Mouse (Mus musculus): ENCODE measurements at regions not wholly inside any gene's neighbourhood (a gene's known extent, or its start where the extent isn't known, plus 50 kb on each side); places are given as distances from the start of the nearest gene placed in this dataset.

- no peak overlapping the region for H3K9ac ChIP-seq (ENCODE audit: low read depth, low read length)
- H3K4me1 ChIP-seq (ENCODE audit: control insufficient read depth, insufficient read depth, low read length) = no peaks in the 10 kb centered on the region
- no peak overlapping the region for H3K4me3 ChIP-seq (ENCODE audit: low read length)
- no peaks in the 10 kb centered on the region for H3K27me3 ChIP-seq (ENCODE audit: control insufficient read depth, insufficient read depth, low read length)
- no peak for ATAC-seq (ENCODE audit: low FRiP score, low TSS enrichment)
- no peak overlapping the region for H3K4me2 ChIP-seq (replicated peaks; ENCODE audit: low read depth, low read length)
- no peaks in the 10 kb centered on the region for H3K36me3 ChIP-seq (ENCODE audit: control insufficient read depth, insufficient read depth, low read length)
- 10% methylated on average over 2 of the region's 2 CpGs for WGBS
- H3K27ac ChIP-seq (ENCODE audit: low read depth, low read length) = no peak overlapping the region
- no peaks in the 10 kb centered on the region for H3K9me3 ChIP-seq (ENCODE audit: control insufficient read depth, low read length)
Measured at GRCm38 (mm10) chr3:99447361-99447760, 207.2 kb downstream of the Tbx15 start.

- no peak overlapping the region for H3K4me3 ChIP-seq (ENCODE audit: low read length)
- no peak overlapping the region for H3K27ac ChIP-seq (ENCODE audit: low read depth, low read length)
- H3K9ac ChIP-seq (ENCODE audit: low read depth, low read length) = no peak overlapping the region
- ATAC-seq (ENCODE audit: low FRiP score, low TSS enrichment) = no peak
- 21% methylated on average over 2 of the region's 2 CpGs for WGBS
- no peaks in the 10 kb centered on the region for H3K4me1 ChIP-seq (ENCODE audit: control insufficient read depth, insufficient read depth, low read length)
- no peak overlapping the region for H3K4me2 ChIP-seq (replicated peaks; ENCODE audit: low read depth, low read length)
- H3K27me3 ChIP-seq (ENCODE audit: control insufficient read depth, insufficient read depth, low read length) = no peaks in the 10 kb centered on the region
- no peaks in the 10 kb centered on the region for H3K36me3 ChIP-seq (ENCODE audit: control insufficient read depth, insufficient read depth, low read length)
- H3K9me3 ChIP-seq (ENCODE audit: control insufficient read depth, low read length) = no peaks in the 10 kb centered on the region
Measured at GRCm38 (mm10) chr3:99447813-99448212, 207.6 kb downstream of the Tbx15 start.

- whole genome bisulfite sequencing = 68% methylated on average over 12 of the region's 12 CpGs
- Histone ChIP-seq H3K4me3 (ENCODE audit: low read length) (no peak overlapping the region), H3K9me3 (ENCODE audit: control insufficient read depth, low read length) (no peaks in the 10 kb centered on the region), H3K27me3 (ENCODE audit: control insufficient read depth, insufficient read depth, low read length) (no peaks in the 10 kb centered on the region), H3K4me1 (ENCODE audit: control insufficient read depth, insufficient read depth, low read length) (no peaks in the 10 kb centered on the region), H3K27ac (ENCODE audit: low read depth, low read length) (no peak overlapping the region), H3K36me3 (ENCODE audit: control insufficient read depth, insufficient read depth, low read length) (no peaks in the 10 kb centered on the region), H3K4me2 (replicated peaks; ENCODE audit: low read depth, low read length) (no peak overlapping the region), H3K9ac (ENCODE audit: low read depth, low read length) (no peak overlapping the region)
- ATAC-seq (ENCODE audit: low FRiP score, low TSS enrichment) = no peak
Measured at GRCm38 (mm10) chr3:99459036-99459863, 219.1 kb downstream of the Tbx15 start.

DNA sequence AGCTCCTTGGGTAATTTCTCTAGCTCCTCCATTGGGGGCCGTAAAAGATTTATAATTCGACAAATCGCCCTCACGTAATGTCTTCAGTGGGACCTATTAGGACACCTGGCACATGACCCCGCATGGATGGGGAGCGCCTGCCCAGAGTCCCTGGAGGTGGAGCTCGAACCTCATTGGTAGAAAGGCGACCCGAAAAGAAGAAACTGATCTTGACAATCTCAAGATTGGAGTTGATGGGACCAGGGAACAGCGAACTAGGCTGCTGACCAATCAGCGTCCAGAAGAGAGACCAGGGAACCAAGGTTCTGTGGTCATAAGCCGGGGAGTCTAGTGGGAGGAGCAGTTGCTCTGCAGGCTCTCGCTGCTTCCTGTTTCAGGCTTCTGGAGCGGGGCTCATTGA lies 259.8 kb downstream of the Tbx15 start:
- no peak overlapping the region for H3K4me2 ChIP-seq (replicated peaks; ENCODE audit: low read depth, low read length)
- H3K4me3 ChIP-seq (ENCODE audit: low read length) = no peak overlapping the region
- H3K36me3 ChIP-seq (ENCODE audit: control insufficient read depth, insufficient read depth, low read length) = no peaks in the 10 kb centered on the region
- 85% methylated on average over 14 of the region's 14 CpGs for WGBS
- no peaks in the 10 kb centered on the region for H3K27me3 ChIP-seq (ENCODE audit: control insufficient read depth, insufficient read depth, low read length)
- H3K9me3 ChIP-seq (ENCODE audit: control insufficient read depth, low read length) = no peaks in the 10 kb centered on the region
- no peak overlapping the region for H3K9ac ChIP-seq (ENCODE audit: low read depth, low read length)
- no peak overlapping the region for H3K27ac ChIP-seq (ENCODE audit: low read depth, low read length)
- ATAC-seq (ENCODE audit: low FRiP score, low TSS enrichment) = no peak
- no peaks in the 10 kb centered on the region for H3K4me1 ChIP-seq (ENCODE audit: control insufficient read depth, insufficient read depth, low read length)

- Histone ChIP-seq H3K27me3 (ENCODE audit: control insufficient read depth, insufficient read depth, low read length) (no peaks in the 10 kb centered on the region), H3K36me3 (ENCODE audit: control insufficient read depth, insufficient read depth, low read length) (no peaks in the 10 kb centered on the region), H3K27ac (ENCODE audit: low read depth, low read length) (no peak overlapping the region), H3K4me2 (replicated peaks; ENCODE audit: low read depth, low read length) (no peak overlapping the region), H3K4me1 (ENCODE audit: control insufficient read depth, insufficient read depth, low read length) (no peaks in the 10 kb centered on the region), H3K9me3 (ENCODE audit: control insufficient read depth, low read length) (no peaks in the 10 kb centered on the region), H3K4me3 (ENCODE audit: low read length) (no peak overlapping the region), H3K9ac (ENCODE audit: low read depth, low read length) (no peak overlapping the region)
- 86% methylated on average over 2 of the region's 2 CpGs for WGBS
- no peak for ATAC-seq (ENCODE audit: low FRiP score, low TSS enrichment)
Measured at GRCm38 (mm10) chr3:99504772-99505171, 264.6 kb downstream of the Tbx15 start.

- no peak for ATAC-seq (ENCODE audit: low FRiP score, low TSS enrichment)
- H3K36me3 ChIP-seq (ENCODE audit: control insufficient read depth, insufficient read depth, low read length) = no peaks in the 10 kb centered on the region
- H3K4me1 ChIP-seq (ENCODE audit: control insufficient read depth, insufficient read depth, low read length) = no peaks in the 10 kb centered on the region
- no peak overlapping the region for H3K4me3 ChIP-seq (ENCODE audit: low read length)
- no peak overlapping the region for H3K27ac ChIP-seq (ENCODE audit: low read depth, low read length)
- H3K27me3 ChIP-seq (ENCODE audit: control insufficient read depth, insufficient read depth, low read length) = no peaks in the 10 kb centered on the region
- no peaks in the 10 kb centered on the region for H3K9me3 ChIP-seq (ENCODE audit: control insufficient read depth, low read length)
- no peak overlapping the region for H3K9ac ChIP-seq (ENCODE audit: low read depth, low read length)
- no peak overlapping the region for H3K4me2 ChIP-seq (replicated peaks; ENCODE audit: low read depth, low read length)
- WGBS = 67% methylated on average over 1 of the region's 1 CpGs
Measured at GRCm38 (mm10) chr3:99512250-99512649, 272.1 kb downstream of the Tbx15 start.

- no peak overlapping the region for H3K9ac ChIP-seq (ENCODE audit: low read depth, low read length)
- no peak for ATAC-seq (ENCODE audit: low FRiP score, low TSS enrichment)
- 83% methylated on average over 2 of the region's 2 CpGs for WGBS
- H3K4me3 ChIP-seq (ENCODE audit: low read length) = no peak overlapping the region
- no peaks in the 10 kb centered on the region for H3K27me3 ChIP-seq (ENCODE audit: control insufficient read depth, insufficient read depth, low read length)
- H3K9me3 ChIP-seq (ENCODE audit: control insufficient read depth, low read length) = no peaks in the 10 kb centered on the region
- H3K4me2 ChIP-seq (replicated peaks; ENCODE audit: low read depth, low read length) = no peak overlapping the region
- no peaks in the 10 kb centered on the region for H3K4me1 ChIP-seq (ENCODE audit: control insufficient read depth, insufficient read depth, low read length)
- H3K27ac ChIP-seq (ENCODE audit: low read depth, low read length) = no peak overlapping the region
- no peaks in the 10 kb centered on the region for H3K36me3 ChIP-seq (ENCODE audit: control insufficient read depth, insufficient read depth, low read length)
Measured at GRCm38 (mm10) chr3:99512933-99513332, 272.8 kb downstream of the Tbx15 start.

DNA sequence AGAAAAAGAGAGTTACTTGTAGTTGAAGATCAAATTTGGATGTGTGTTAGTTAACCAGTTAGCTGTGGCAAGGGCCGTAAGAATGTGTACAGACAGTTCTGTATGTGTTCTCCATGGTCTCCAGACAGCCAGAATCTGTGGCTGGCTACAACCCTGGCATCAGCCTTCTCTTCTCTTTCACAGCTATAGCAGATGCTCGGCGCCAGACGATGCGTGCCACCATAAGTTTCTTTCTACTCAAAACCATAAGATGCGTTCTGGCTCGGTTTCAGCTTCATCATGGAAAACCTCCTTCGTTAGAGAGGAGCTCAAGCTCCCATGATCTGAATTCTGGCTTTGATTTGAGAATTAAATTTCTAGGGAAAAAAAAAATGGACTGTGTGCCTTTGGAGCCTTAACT lies 275.6 kb downstream of the Tbx15 start:
- no peak overlapping the region for H3K9ac ChIP-seq (ENCODE audit: low read depth, low read length)
- no peaks in the 10 kb centered on the region for H3K36me3 ChIP-seq (ENCODE audit: control insufficient read depth, insufficient read depth, low read length)
- no peaks in the 10 kb centered on the region for H3K27me3 ChIP-seq (ENCODE audit: control insufficient read depth, insufficient read depth, low read length)
- H3K27ac ChIP-seq (ENCODE audit: low read depth, low read length) = no peak overlapping the region
- H3K4me3 ChIP-seq (ENCODE audit: low read length) = no peak overlapping the region
- 95% methylated on average over 8 of the region's 8 CpGs for WGBS
- ATAC-seq (ENCODE audit: low FRiP score, low TSS enrichment) = no peak
- H3K9me3 ChIP-seq (ENCODE audit: control insufficient read depth, low read length) = no peaks in the 10 kb centered on the region
- no peak overlapping the region for H3K4me2 ChIP-seq (replicated peaks; ENCODE audit: low read depth, low read length)
- no peaks in the 10 kb centered on the region for H3K4me1 ChIP-seq (ENCODE audit: control insufficient read depth, insufficient read depth, low read length)

DNA sequence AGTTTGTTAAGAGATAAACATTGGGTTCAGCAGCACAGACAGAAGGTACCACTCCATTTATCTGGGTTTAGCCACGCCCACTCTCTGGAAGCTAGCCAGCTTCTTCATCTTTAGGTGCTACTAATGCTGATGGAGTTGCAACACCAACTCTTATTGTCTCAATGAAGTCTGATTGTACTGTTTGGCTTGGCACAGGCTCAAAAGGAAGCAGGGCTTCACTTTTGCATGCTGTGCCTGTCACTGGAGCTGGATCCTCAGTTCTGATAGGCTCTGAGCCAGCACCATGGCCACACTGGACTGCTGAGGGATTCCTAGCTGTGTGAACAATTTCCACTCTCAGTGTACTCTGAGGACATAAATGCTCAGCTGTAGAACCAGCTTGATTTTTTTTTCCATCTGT lies 320.7 kb downstream of the Tbx15 start:
- Histone ChIP-seq H3K9ac (ENCODE audit: low read depth, low read length) (no peak overlapping the region), H3K36me3 (ENCODE audit: control insufficient read depth, insufficient read depth, low read length) (no peaks in the 10 kb centered on the region), H3K27me3 (ENCODE audit: control insufficient read depth, insufficient read depth, low read length) (no peaks in the 10 kb centered on the region), H3K27ac (ENCODE audit: low read depth, low read length) (no peak overlapping the region), H3K4me3 (ENCODE audit: low read length) (no peak overlapping the region), H3K4me1 (ENCODE audit: control insufficient read depth, insufficient read depth, low read length) (no peaks in the 10 kb centered on the region), H3K9me3 (ENCODE audit: control insufficient read depth, low read length) (no peaks in the 10 kb centered on the region), H3K4me2 (replicated peaks; ENCODE audit: low read depth, low read length) (no peak overlapping the region)
- WGBS = 73% methylated on average over 1 of the region's 1 CpGs
- no peak for ATAC-seq (ENCODE audit: low FRiP score, low TSS enrichment)
